Mouse (Mus musculus) midbrain, embryonic 11.5 days (tissue): ENCODE measurements at regions not wholly inside any gene's neighbourhood (a gene's known extent, or its start where the extent isn't known, plus 50 kb on each side); places are given as distances from the start of the nearest gene placed in this dataset.
"Not testable (repeated sequence)": the region's sequence is repeated elsewhere in the genome, so short reads cannot be mapped to it uniquely, and the experiment has no call there.

ENCODE experiments used
- ATAC-seq: fragments of 200-750 bp; cut with Nextera tagmentation; 2 replicates; pipeline ENCODE4 v1.8.0; 2017; ENCODE audit warnings: moderate TSS enrichment, moderate library complexity; ENCODE audit not compliant: low FRiP score
- DNase-seq: peaks from one replicate; pipeline ENCODE4 v3.0.0; 2015; ENCODE audit warnings: low spot score; ENCODE audit errors: missing footprints
- H3K27ac ChIP-seq: fragments of 300-500 bp; sonication (generic); 2 replicates; pipeline ENCODE4 v1.5.1; 2014; ENCODE audit warnings: low read depth, low read length
- H3K27me3 ChIP-seq: fragments of 300-500 bp; sonication (generic); 2 replicates; pipeline ENCODE4 v1.6.1; 2014; ENCODE audit warnings: mild to moderate bottlenecking, low read length, moderate library complexity, mixed read lengths; ENCODE audit not compliant: control insufficient read depth, insufficient read depth
- H3K36me3 ChIP-seq: fragments of 300-500 bp; sonication (generic); 2 replicates; pipeline ENCODE4 v1.6.1; 2014; ENCODE audit warnings: mild to moderate bottlenecking, low read length, moderate library complexity, mixed read lengths; ENCODE audit not compliant: control insufficient read depth, insufficient read depth
- H3K4me1 ChIP-seq: fragments of 300-500 bp; sonication (generic); 2 replicates; pipeline ENCODE4 v1.6.1; 2014; ENCODE audit warnings: low read length; ENCODE audit not compliant: control insufficient read depth, insufficient read depth
- H3K4me2 ChIP-seq: fragments of 300-500 bp; sonication (generic); 2 replicates; pipeline ENCODE4 v1.6.1; 2014; ENCODE audit warnings: mild to moderate bottlenecking, moderate library complexity
- H3K4me3 ChIP-seq: fragments of 300-500 bp; sonication (generic); 2 replicates; pipeline ENCODE4 v1.5.1; 2014; ENCODE audit warnings: low read depth, low read length
- H3K9ac ChIP-seq: fragments of 300-500 bp; sonication (generic); 2 replicates; pipeline ENCODE4 v1.6.1; 2014; ENCODE audit warnings: low read length
- H3K9me3 ChIP-seq: fragments of 300-500 bp; sonication (generic); 2 replicates; pipeline ENCODE4 v1.6.1; 2016; ENCODE audit warnings: low read length; ENCODE audit not compliant: control insufficient read depth
- WGBS: fragments of 180-500 bp; shearing (Covaris S2); extraction: QIAGEN DNeasy Blood & Tissue Kit; methylation state at CpG from one replicate; pipeline ENCODE4 v1.1.7; 2014; 5-methylcytosine and 5-hydroxymethylcytosine counted together

DNA sequence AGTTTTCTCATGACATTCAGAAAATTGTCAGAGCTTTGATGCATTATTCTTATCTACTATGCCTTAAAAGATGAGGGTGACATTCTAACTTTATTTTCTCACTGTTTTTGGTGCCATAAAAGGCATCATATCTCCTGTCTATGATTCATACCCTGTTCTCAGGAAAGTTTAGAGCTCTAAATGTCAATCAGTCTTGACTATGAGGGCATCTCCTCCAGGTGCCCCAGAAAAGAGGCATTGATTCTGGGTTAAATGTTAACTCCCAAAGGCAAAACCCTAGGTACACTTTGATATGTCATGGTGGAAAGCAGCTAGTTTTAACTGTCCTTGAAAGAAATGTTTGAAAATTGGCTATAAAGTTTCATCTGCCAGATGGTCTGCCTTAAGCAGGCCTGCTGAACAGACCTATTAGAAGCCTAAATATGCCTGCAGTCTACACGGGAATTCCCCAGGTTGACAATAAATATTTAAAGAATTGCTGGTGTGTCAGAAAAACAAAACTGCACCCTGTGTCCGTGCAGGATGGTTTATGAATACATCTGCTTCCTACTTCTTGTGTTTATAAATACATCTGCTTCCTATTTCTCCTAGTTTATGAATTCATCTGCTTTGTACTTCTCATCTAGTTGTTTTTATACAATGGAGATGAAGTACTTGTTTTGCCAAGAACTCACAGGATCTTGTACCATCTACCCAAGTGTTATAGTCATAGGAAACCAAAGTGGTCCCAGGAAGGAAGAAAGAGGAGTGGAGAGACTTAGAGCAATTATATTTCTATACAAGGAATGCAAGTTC lies 172.3 kb downstream of the Snca start:
- Histone ChIP-seq H3K27ac (no peak overlapping the region), H3K27me3 (no peaks in the 10 kb centered on the region), H3K4me3 (no peak overlapping the region), H3K36me3 (no peaks in the 10 kb centered on the region), H3K9me3 (no peaks in the 10 kb centered on the region), H3K4me2 (no peak overlapping the region), H3K4me1 (no peaks in the 10 kb centered on the region), H3K9ac (no peak overlapping the region)
- WGBS: 73% methylated on average over 2 of the region's 2 CpGs
- DNase-seq (no peak), ATAC-seq (no peak)

DNA sequence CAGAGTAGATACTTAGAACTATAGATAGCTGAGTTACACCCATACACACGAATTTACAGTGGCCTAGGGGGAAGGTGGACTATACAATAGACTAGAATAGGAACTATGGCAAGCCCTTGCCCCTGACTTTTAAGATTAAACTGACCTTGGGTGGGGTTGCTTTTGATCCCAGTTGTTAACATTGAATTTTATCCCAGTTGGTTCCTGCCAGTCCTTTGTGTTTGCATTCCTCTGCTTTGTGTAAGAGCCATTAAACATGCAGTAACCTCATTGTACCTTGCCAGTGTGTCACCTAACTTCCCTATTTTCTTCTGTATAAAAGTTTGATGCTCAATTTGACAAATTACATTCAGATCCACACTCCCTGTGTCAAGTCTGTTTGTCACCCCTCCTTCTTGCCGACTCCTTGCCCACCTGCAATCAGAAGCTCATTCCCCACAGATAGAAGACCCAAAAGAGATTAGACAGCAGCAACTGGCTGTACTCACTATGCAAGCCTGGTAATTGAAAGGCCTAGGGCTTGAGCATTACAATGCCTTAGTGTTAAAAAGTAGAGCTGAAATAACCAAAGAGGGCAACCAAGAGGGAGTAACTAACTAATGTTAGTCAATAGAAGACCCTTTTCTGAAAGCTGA lies 182.6 kb downstream of the Snca start:
- not testable (repeated sequence) for H3K36me3 ChIP-seq, H3K4me2 ChIP-seq, H3K9me3 ChIP-seq, H3K27ac ChIP-seq, DNase-seq, H3K4me1 ChIP-seq, H3K27me3 ChIP-seq, H3K4me3 ChIP-seq, H3K9ac ChIP-seq, ATAC-seq
- 68% methylated on average over 2 of the region's 2 CpGs for WGBS

DNA sequence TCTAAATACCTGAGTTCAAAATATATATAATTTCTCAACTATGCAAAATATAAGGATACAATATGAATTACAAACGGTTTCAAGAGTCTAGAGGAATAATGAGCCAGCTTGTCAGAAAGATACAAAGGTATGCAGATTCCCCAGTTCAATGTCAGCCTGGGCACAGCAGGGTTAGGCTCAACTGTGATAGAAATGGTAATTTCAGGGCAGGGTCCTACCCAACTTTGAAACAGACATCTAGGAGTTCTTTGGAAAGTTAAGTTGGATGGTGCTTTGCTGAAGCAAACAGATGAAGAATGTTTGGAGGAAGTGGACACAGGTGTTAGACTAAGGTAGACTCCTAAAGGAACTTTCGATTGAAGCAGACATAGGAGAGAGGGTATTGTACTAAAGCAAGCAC lies 187.4 kb downstream of the Snca start:
- ATAC-seq: no peak
- H3K4me3 ChIP-seq: no peak overlapping the region
- H3K9me3 ChIP-seq: no peaks in the 10 kb centered on the region
- no peaks in the 10 kb centered on the region for H3K27me3 ChIP-seq
- no peaks in the 10 kb centered on the region for H3K4me1 ChIP-seq
- DNase-seq: no peak
- WGBS: 61% methylated on average over 2 of the region's 2 CpGs
- H3K27ac ChIP-seq: no peak overlapping the region
- no peaks in the 10 kb centered on the region for H3K36me3 ChIP-seq
- H3K4me2 ChIP-seq: no peak overlapping the region
- H3K9ac ChIP-seq: no peak overlapping the region

DNA sequence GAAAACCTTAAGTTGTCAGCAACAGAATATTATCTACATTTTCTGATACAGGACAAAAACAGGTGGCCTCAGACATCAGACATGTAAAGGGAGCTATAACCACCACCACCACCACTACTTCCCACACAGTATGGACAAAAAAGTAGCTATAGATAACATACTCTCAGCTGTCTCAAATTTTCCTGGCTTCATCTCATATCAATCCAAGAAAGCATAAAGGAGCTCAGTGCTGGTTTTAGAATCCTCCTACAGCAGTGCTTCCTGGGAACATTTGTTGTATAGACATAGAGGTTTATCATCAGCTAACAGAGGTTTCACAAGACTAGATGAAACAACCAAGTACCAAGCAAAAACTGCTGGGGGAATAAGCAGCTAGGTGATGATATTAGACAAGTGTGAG lies 213.3 kb downstream of the Snca start:
- no peak overlapping the region for H3K4me3 ChIP-seq

DNA sequence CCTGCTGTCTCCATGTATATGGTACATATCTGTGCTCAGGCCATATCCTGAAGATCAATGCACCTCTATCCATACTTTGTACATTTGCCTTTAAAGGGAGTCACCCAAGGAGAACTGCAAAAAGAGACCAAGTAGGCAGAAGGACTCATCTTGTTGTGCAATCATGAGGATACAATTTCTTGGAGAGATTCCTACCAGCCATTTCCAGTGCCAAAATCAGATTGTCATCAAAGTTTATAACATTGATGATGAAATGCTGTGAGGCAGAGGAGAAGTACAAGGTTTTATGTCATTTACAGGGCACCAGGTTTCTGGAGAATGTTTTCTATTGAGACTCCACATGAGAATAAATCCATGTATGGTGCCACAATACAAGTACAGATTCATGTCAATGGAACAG lies 229.5 kb downstream of the Snca start:
- Histone ChIP-seq H3K9ac (no peak overlapping the region), H3K4me3 (no peak overlapping the region), H3K4me2 (no peak overlapping the region), H3K27ac (no peak overlapping the region), H3K27me3 (no peaks in the 10 kb centered on the region), H3K9me3 (no peaks in the 10 kb centered on the region), H3K36me3 (no peaks in the 10 kb centered on the region), H3K4me1 (no peaks in the 10 kb centered on the region)
- no peak for DNase-seq
- no peak for ATAC-seq

More for the DNA sequence above, 213.3 kb downstream of the Snca start:
- no peaks in the 10 kb centered on the region for H3K27me3 ChIP-seq
- H3K4me2 ChIP-seq: no peak overlapping the region
- H3K9ac ChIP-seq: no peak overlapping the region
- DNase-seq (no peak), ATAC-seq (no peak)
- H3K4me1 ChIP-seq: no peaks in the 10 kb centered on the region
- H3K36me3 ChIP-seq: no peaks in the 10 kb centered on the region
- no peak overlapping the region for H3K27ac ChIP-seq
- H3K9me3 ChIP-seq: no peaks in the 10 kb centered on the region

DNA sequence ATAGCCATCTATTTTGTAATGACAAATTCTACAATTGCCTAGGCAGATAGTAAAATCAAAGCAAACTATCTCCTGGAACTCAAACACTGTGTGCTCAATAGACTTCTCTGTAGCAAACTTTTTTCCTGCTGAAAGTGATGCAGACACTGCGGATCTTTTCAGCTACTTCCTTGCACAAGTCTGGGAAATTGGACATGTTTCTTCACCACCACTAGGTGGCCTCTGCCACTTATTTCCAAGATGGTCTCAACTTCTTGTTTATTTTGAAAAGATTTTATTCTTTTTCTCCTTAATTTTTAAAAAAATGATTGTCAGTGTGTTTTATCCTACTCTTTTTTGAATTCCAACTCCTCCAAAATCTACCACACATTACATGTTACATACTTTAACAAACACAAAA lies 265.4 kb downstream of the Snca start:
- Histone ChIP-seq H3K9me3 (no peaks in the 10 kb centered on the region), H3K9ac (no peak overlapping the region), H3K27me3 (no peaks in the 10 kb centered on the region), H3K4me2 (no peak overlapping the region), H3K4me3 (no peak overlapping the region), H3K36me3 (no peaks in the 10 kb centered on the region), H3K27ac (no peak overlapping the region), H3K4me1 (no peaks in the 10 kb centered on the region)
- WGBS: 78% methylated on average over 1 of the region's 1 CpGs
- DNase-seq: no peak
- no peak for ATAC-seq

DNA sequence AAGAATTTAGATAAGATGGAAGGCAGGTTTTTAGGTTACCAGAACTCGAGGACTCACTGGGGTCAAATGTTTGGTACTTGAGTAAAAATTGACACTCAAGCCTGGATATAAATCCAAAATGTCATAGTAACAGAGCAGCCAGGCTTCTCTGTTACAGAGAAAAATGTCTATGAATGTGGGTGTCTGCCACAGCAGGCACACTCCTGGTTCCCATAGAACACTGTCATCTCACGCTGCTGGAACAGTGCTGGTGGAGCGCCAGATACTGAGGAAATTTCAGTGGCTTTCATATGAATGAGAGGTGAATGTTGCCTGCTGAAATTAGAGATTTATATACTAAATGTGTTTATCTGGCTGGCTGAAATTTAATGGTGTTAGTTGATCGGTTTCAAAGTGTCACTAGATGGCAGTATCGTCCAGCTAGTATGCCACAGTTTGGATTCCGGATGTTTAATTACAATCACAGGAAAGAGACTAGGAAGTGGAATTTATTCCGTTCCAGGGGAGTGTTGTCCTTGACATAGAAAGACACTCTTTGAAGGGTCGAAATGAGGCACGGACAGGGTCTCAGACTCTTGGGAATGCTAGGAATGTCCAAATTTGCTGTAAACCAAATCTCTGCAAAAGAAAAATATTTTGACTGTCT lies 273.9 kb downstream of the Snca start:
- ATAC-seq (no peak), DNase-seq (peak; percentile 88)
- Histone ChIP-seq H3K27me3 (no peaks in the 10 kb centered on the region), H3K4me1 (no peaks in the 10 kb centered on the region), H3K9me3 (no peaks in the 10 kb centered on the region; the same call in 1 of the 2 replicates), H3K36me3 (no peaks in the 10 kb centered on the region), H3K9ac (no peak overlapping the region), H3K27ac (no peak overlapping the region), H3K4me2 (no peak overlapping the region), H3K4me3 (no peak overlapping the region)
- 50% methylated on average over 9 of the region's 9 CpGs for WGBS
